Mouse (Mus musculus) gastrocnemius, postnatal 10 days (tissue): Measurements from ENCODE around the gene Sema6c. TPM values are rescaled to one million over a fixed set of nuclear protein-coding genes. Genes with fewer than 3 reads are reported as not detected.
A peak's percentile ranks its signal among the peaks of the same experiment; 100 is the strongest.

Experiments
- DNase-seq: peaks from one replicate; pipeline ENCODE4 v3.0.0; 2021; ENCODE audit warnings: mixed read lengths
- total RNA-seq, 2 experiments: library from RNA; stranded (reverse); gene quantifications; 2 replicates each; pipeline ENCODE4 v1.2.3; 2021

Sema6c gene
- total RNA-seq, 2 experiments from 2014 or later, result 103 to 123 TPM

GRCm38 (mm10) chr3:95141952-95142616, 18.2 kb upstream of the Sema6c start, which contains the start of gene Tnfaip8l2:
Gene Tnfaip8l2 (minus strand): TSS chr3:95142360.
- DNase-seq, result no peak

DNA sequence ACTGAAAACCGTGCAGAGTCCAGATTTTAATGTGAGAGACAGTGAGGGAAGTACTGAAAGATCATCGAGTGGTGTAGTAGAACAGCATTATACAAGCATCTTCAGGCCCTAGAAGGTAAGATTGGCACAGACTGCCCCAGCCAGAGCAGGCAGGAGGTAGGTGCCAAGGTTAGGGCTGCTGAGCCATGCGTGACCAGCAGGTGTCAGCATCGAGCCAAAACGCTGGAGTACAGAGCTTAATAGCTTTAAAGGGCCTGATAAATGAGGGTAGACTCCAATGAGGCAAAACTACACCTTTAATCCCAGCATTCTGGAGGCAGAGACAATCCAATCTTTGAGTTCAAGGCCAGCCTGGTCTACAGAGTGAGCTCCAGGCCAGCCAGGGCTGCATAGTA, 17.6 kb upstream of the Sema6c start:
- DNase-seq, result peak; percentile 87

DNA sequence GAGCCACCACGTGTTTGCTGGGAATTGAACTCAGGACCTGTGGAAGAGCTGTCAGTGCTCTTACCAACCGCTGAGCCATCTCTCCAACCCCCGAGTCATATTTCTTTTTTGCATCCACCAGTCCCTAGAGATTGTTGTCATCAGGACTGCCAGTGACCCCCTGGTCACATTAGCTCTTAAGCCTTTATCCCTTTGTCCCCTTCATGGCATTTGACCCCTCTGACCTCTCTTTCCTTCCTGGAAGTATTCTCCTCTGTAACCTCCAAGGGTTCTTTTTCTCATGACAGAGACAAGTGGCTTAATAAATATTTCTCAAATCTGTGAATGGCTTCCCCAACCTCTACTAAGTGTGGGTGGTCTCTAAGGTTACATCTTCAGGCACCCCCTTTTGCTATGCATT, 12.3 kb upstream of the Sema6c start:
- DNase-seq, result no peak

- DNase-seq, result peak; percentile 46
These were observed 6.4 kb upstream of the Sema6c start for GRCm38 (mm10) chr3:95153874-95154273.

DNA sequence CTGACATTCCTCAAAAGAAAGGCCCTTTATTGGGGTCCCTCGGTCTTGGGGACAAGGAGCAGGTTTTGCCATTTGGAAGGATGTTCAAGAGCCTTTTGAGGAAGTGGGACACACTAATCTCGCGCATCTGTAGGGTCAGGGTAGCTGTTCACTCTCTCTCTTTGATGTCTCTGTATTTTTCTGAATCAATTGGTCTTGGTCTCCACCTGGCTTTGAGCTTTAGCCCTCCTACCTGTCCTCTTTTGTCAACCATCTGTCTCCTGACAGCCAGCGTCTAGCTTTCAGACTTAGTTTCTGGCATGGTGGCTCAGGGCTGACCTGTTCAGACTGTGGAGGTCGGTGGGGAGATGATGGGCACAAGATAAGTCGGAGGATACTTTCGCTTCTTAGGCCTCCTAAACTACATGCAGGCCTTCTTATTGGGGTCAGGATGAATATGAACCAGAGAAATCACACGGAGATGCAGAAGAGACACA, 708 bp upstream of the Sema6c start:
- DNase-seq, result no peak

DNA sequence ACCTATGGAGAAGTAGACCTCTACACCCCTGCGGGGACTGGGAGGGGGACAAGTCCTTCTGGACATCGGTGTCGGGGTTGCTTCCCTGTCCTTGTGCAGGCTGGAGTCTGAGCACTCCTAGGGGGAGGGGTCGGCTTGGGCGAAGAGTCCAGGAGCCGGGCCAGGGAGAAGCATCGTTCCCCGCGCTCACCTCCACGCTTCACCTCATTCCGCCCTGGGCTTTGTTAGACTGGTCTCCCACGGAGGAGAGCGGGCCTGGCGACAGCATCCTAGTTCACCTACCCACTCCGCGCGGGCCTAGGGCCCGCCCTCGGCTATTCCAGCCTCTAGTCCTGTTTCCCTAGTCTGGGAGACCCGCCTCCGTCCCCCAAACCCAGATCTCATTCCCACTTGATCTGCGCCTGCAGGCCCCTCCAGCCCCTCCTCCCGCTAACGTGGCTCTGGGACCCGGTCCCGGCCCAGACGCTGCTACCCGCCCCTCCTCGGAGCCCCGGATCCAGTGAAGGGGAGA, 839 bp downstream of the Sema6c start:
- peak; percentile 58 for DNase-seq

DNA sequence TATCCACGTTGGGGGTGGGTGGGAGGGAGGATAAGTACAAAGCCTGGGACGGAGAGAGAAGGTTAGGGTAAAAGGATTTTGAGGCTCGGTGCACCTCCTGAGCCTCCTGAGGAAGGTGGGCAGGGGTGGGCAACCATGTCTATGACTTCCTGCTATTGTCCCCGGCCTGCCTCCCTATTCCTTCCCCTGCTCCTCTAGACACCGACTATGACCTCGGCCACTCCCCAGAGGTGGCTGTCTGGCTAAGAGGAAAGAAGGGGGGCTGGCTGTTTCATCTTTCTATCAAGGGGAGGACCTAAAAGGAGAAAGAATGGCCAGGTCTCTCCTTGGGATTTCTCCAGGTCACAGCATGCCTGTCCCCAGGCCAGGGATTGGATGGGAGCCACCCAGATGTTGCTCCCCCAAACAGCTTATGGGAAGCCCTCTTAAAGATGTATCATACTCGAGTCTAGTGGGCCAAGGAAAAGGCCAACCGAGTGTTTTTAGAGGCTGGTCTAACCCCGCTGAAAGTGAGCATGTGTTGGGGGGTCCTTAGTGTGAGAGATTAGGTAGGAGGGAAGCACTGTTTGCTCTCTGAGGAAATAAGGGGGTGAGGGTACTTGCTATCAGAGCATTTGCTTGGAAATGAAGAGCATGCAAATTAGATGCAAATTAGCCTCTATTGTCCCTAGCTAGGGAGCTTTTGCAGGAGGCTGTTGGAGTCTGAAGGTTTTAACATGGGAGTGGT, 1.5 kb downstream of the Sema6c start:
- DNase-seq, result no peak

- no peak for DNase-seq
These were observed 2.0 kb downstream of the Sema6c start for GRCm38 (mm10) chr3:95162345-95162628.

GRCm38 (mm10) chr3:95163419-95164255, 3.4 kb downstream of the Sema6c start:
- peak; percentile 76 for DNase-seq

DNA sequence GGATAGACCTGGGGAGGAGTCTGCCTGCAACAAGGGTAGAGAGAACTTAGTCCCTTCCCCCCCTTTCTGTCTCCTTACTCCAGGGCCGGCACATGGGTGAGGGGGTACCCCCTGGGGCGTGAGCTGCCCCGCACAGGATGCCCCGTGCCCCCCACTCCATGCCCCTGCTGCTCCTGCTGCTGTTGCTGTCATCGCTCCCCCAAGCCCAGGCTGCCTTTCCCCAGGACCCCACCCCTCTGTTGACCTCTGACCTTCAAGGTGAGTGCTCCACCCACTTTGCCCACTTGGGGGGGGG, 3.9 kb downstream of the Sema6c start:
- DNase-seq, result no peak

GRCm38 (mm10) chr3:95164840-95165239, 4.6 kb downstream of the Sema6c start:
- DNase-seq, result no peak

- DNase-seq, result no peak
These were observed 9.7 kb downstream of the Sema6c start for GRCm38 (mm10) chr3:95169996-95170395.

GRCm38 (mm10) chr3:95171105-95171504, 10.8 kb downstream of the Sema6c start:
- DNase-seq, result no peak

GRCm38 (mm10) chr3:95172526-95173255, 12.4 kb downstream of the Sema6c start:
- DNase-seq, result peak; percentile 30

- peak; percentile 56 for DNase-seq
These were observed 13.1 kb downstream of the Sema6c start for GRCm38 (mm10) chr3:95173256-95173949.

DNA sequence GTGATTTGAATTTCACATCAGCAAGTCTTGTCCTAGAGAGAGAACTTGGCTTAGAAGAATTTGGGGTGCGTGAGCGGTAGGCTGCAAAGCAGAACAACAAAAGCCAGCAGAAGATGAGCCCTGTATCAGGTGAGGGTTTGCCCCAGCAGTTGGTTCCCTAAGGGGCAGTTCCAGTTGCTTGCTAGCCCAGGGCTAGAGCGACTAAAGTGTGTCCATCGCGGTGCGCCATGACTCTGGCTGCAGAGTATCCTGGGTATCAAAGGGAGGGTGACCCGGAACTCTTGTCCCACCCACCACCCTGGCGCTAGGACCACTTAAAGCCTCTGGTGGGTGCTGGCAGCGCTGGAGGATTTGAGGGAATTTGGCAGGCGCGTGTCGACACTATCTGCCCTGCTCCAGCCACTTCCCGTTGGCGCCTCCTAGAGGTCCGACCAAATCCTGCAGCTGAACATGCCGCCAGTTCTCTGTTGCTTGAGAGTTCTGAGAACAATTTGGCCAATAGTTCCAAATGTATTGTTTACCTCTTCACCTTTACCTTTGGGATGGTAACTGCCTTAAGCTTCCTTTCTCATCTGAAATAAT, 13.8 kb downstream of the Sema6c start:
- DNase-seq, result peak; percentile 90

GRCm38 (mm10) chr3:95176500-95176899, 16.2 kb downstream of the Sema6c start:
- DNase-seq, result no peak

- DNase-seq, result no peak
These were observed 17.3 kb downstream of the Sema6c start for GRCm38 (mm10) chr3:95177583-95177982.

DNA sequence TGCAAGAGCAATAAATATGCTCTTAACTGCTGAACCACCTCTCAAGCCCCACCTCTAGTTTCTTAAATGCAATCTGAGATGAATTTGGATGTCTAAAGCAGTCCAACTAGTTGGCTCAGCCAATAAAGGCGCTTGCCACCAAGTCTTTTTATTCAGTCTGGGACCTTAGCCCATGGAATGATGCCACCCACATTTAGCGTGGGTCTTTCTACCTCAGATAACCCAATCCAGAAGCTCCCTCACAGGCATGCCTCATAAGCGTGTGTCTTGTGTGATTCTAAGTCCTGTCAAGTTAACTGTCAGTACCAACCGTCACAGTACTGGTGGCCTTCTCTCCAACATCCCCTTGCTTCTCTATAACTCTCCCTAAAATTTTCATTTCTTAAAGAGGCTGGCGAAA, 18.7 kb downstream of the Sema6c start:
- DNase-seq, result no peak

DNA sequence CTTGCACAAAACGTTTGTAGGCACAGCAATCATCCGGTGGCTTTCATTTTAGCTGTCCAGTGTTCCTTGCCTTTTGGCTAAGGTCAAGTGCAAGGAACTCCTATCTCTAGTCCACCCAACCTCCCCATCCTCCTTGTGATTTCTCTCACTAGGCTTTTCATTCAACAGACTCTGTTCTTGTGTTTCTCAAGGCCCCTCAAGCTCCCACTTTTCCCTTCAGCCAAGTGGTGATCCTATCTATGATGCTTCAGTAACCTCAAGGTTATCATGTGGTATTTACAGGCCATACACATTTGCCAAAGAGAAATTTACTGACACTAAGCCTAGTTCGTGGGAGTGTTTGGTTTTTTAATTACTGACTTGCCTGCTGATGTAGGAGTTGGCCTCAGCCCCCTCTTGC, 19.6 kb downstream of the Sema6c start:
- DNase-seq, result no peak

GRCm38 (mm10) chr3:95181841-95182240, 21.6 kb downstream of the Sema6c start:
- DNase-seq, result no peak
